Mouse (Mus musculus) activated CD4-positive, CD25-positive, alpha-beta regulatory T cell, adult 4 months (primary cell): ENCODE data around the gene Wwp2. TPM values are rescaled to one million over a fixed set of nuclear protein-coding genes. Genes with fewer than 3 reads are reported as not detected.

Source experiments
- ATAC-seq: one replicate; pipeline ENCODE4 v1.8.0; 2017
- polyA plus RNA-seq, 2 experiments: library from polyadenylated mRNA; unstranded; fragments of 100-300 nt; shearing (Covaris generic); gene quantifications; one replicate each; pipeline ENCODE4 v1.2.1; 2017

Wwp2 gene
- polyA plus RNA-seq, 2 experiments from 2014 or later = 82.0 to 116 TPM

- peak; percentile 10 for ATAC-seq
Observed at GRCm38 (mm10) chr8:107435421-107435961, 674 bp upstream of the Wwp2 start.

DNA sequence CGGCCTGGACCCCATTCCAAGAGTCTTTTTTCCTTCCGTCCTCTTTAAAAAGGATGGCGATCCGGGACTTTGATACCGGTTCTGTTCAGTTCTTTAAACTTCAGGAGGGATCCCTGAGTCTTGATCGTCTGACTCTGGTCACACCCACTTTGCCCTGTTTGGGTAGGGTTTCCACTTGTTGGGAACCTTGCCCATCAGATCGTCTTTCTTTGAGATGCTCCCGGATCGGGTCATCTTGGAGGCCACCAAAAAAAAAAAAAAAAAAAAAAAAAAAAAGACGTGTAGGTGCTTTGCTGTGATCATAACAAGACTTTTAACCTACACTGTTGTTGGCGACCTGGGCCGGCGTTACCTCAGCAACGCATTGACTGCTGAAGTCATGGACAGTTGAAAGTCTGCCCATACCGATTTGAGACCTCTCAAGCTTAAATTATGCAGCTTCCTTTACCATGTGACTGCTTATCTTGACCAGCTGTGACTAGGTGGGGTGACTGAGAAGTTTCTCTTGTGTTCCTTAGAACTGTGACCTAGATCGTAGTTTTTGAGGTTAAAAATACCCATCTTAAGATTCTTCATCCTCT is 766 bp downstream of the Wwp2 start:
- peak; percentile 49 for ATAC-seq

DNA sequence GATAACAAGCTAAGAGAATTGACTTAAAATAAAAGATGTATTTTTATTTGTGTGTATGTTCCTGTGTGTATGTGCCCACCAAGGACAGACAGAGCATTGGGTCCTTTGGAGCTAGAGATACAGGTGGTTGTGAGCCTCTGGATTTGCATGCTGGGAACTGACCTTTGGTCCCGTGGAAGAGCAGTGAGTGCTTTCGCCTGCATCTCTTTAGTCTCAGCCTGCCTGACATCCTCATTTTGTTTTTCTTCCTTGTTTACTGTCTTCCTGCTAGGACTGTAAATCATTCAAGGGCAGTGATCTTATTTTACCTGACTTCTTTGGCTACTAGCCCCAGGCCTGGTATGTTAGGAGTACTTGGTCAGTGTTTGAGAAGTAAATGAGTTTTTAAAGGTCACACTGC is 1.5 kb downstream of the Wwp2 start:
- ATAC-seq = no peak

GRCm38 (mm10) chr8:107439880-107440625 is 3.9 kb downstream of the Wwp2 start:
- no peak for ATAC-seq

DNA sequence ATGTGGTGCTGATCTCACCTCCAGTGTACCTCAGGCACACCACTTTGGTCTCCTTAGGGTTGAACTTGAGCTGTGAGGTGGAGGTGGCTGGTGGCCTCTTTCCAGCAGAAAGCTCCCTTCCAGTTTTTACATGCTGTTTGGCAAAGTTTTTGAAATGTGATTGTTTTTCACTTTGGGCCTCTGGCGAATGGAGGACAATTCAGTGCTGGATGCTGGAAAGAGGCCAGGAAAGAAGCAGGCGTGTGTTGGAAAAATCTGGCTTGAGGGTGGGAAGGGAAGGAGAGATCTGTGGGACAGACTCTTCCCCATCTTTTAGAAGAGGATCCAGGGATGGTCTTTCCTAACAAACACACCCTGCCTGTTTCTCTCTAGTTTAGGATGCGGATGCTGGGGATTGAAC is 8.5 kb downstream of the Wwp2 start:
- no peak for ATAC-seq

- ATAC-seq = no peak
Observed at GRCm38 (mm10) chr8:107447713-107448112, 11.5 kb downstream of the Wwp2 start.

- ATAC-seq = peak; percentile 43
Observed at GRCm38 (mm10) chr8:107448382-107448889, 12.3 kb downstream of the Wwp2 start.

GRCm38 (mm10) chr8:107449130-107449529 is 13.0 kb downstream of the Wwp2 start:
- ATAC-seq = no peak

DNA sequence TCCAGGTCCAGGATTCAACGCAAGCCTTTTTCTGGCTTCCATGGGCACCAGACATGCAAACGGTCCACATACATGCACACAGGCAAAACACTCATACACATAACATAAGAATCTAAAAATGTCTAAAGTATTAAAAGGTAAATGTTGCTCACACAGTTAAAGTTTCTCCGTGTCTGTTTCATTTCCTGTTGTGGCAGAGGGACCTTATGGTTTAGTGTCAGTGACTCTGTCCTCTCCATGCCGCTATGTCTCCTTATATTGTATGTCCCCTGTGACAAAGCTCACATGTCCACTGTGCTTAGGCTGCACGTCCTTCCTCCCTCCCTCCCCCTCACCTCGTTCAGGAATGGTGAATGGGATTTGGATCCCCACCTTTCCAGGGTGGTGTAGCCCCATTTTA is 13.5 kb downstream of the Wwp2 start:
- peak; percentile 61 for ATAC-seq

DNA sequence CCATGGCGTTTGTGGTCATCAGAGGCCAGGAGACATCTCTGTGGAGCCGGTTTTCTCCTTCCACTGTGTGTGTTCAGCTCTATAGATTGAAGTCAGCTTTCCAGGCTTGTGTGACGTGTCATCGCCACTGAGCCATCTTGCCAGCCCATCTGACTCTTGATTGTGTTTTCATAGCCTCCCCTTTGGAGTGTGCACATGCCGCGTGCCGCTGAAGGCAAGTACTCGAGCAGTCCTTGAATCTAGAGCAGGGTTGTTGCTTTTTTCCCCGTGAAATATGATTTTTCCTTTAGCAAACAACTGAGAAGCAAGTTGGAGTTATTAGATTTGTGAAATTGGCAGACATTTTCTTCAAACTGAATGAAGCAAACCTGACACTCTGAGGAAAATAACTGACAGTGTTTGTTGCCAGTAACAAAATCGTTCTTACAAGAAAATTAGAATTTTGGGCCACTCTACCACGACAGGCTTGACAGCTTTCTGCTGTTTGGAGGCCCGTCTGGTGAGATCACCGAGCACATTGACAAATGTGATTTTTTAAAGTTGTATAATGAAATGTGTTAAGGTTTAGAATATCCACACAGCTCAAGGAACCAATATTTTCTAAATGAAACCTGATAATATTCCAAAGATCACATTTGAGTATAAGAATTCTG is 15.4 kb downstream of the Wwp2 start:
- ATAC-seq = no peak

GRCm38 (mm10) chr8:107453386-107453785 is 17.2 kb downstream of the Wwp2 start:
- no peak for ATAC-seq

DNA sequence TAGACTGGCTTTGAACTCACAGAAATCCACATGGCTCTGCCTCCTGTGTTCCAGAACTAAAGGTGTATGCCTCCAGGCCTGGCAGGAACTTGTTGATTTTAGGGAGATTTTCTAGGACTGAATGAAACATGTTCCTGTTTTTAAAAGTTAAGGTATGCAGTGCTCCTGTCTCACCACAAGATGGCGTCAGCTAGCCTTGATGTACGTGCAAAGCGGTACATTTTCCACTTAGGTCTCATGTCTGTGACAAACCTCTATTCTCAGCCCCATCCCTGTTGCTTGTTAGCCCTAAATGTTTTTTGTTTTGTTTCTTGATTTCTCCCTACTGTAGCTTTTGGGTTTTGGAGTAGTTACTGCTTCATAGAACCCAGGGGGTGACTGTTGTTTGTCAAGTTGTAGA is 19.1 kb downstream of the Wwp2 start:
- ATAC-seq = peak; percentile 83

DNA sequence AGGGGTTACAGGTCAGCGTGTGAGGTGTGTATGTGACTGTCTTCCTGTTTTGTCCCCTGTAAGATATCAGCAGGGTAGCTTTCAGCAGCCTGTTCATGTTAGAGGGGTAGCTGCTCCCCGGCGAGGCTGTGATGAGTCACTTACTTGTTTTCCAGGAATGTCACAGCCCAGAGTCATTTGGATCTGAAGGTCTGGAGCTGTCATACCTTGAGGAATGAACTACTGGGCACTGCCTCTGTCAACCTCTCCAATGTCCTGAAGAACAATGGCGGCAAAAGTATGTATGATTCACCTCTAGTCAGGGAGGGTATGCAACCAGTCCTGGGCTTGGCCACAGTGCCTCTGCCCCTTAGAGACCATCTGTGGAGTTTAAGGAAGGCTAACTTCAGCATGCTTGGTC is 21.6 kb downstream of the Wwp2 start:
- ATAC-seq = no peak

DNA sequence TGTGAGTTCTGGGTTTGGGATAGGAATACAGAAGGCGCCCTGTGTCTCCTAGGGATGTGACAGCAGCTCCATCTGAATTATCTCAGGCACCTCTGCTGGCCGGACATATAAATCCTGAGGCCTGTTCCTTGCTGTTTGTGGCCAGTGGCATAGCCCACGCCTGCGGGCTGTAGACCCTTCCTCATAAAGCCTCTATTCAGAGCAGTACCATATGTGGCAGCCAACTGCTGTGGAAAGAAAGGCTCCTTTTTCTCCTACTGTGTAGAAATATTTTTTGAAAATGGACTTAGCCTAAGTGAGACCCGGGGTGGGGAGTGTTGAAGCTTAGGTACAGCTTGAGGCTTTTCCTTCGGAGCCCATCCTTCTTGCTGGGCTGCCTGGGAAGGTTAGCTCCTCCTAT is 22.1 kb downstream of the Wwp2 start:
- no peak for ATAC-seq

- ATAC-seq = no peak
Observed at GRCm38 (mm10) chr8:107462423-107462822, 26.3 kb downstream of the Wwp2 start.

- ATAC-seq = no peak
Observed at GRCm38 (mm10) chr8:107465332-107465990, 29.3 kb downstream of the Wwp2 start.

DNA sequence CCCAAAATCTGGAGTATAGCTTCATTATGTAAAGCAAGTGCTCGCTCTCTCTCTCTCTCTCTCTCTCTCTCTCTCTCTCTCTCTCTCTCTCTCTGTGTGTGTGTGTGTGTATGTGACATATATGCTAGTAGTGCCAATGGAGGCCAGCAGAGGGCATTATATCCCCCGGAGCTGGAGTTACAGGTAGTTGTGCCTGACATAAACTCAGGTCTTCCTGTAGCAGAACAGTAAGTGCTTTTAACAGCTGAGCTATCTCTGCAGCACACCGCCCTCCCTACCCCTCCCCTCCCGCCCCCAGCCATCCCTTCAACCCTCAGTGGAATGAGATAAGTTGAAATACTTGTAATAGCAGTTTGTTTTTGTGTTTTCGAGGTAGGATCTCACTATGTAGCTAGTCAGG is 30.5 kb downstream of the Wwp2 start:
- no peak for ATAC-seq

GRCm38 (mm10) chr8:107468811-107469302 is 32.7 kb downstream of the Wwp2 start:
- ATAC-seq = no peak

- ATAC-seq = no peak
Observed at GRCm38 (mm10) chr8:107470302-107470701, 34.1 kb downstream of the Wwp2 start.

- no peak for ATAC-seq
Observed at GRCm38 (mm10) chr8:107472403-107473100, 36.4 kb downstream of the Wwp2 start.

GRCm38 (mm10) chr8:107473369-107473768 is 37.2 kb downstream of the Wwp2 start:
- no peak for ATAC-seq

DNA sequence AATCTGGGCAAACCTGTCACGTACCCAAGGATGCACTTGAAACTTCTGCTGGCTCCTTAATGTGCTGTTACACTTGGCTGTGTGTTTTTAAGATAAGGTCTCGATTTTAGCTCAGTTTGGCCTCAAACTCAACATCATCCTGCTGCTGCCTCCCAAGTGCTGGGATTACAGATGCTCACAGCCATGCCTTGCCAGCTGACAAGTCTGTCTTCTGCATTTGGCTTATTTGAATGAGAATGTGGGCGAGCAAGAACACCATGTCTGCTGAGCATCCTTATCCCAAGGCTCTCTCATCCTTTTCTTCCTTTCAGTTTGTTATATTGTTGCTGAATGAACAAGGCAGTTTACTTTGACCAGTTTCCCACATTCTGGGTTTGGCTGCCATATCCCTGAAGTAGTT is 39.4 kb downstream of the Wwp2 start:
- no peak for ATAC-seq
